1 mouse cellular context compared by ENCODE assay signal in genomic region chr11:96859635-96860034, GRCm38 (mm10).
TF ChIP-seq lines count a peak whose summit lies in the region.

No protein-coding gene starts in this region.

TF ChIP-seq in CH12.LX, 34 proteins besides CTCF, POLR2A, EP300 and RAD21 (continued from another document):
- 0 out of 2 replicates have a peak, but pooled peaks have one; percentile 2 for TF ChIP-seq ELF1 (IDR thresholded peaks at IDR 0.05; ENCODE audit: low read depth, low read length)
- TF ChIP-seq KAT2A (IDR thresholded peaks at IDR 0.05; ENCODE audit: insufficient replicate concordance, low read length): no peak
- no peak for TF ChIP-seq E2F4 (IDR thresholded peaks at IDR 0.05; ENCODE audit: insufficient replicate concordance, low read depth, low read length)
- no peak for TF ChIP-seq BHLHE40 (IDR thresholded peaks at IDR 0.05; ENCODE audit: low read depth, low read length)
- peak; percentile 98 for TF ChIP-seq IRF4 (IDR thresholded peaks at IDR 0.05; ENCODE audit: low read depth, low read length)
- no peak for TF ChIP-seq NELFE (IDR thresholded peaks at IDR 0.05; ENCODE audit: low read depth, low read length)
- TF ChIP-seq RCOR1 (conservative IDR thresholded peaks at IDR 0.05; ENCODE audit: low read depth, low read length): peak; percentile 90; the same call in 1 of the 2 replicates
- no peak for TF ChIP-seq UBTF (IDR thresholded peaks at IDR 0.05; ENCODE audit: low read depth, low read length)
- TF ChIP-seq CHD2 (IDR thresholded peaks at IDR 0.05; ENCODE audit: low read length): no peak
- TF ChIP-seq ZMIZ1 (IDR thresholded peaks at IDR 0.05; ENCODE audit: low read depth, low read length): no peak
- TF ChIP-seq JUND (conservative IDR thresholded peaks at IDR 0.05; ENCODE audit: low read depth, low read length): peak; percentile 98
- peak; percentile 63 for TF ChIP-seq MYC (IDR thresholded peaks at IDR 0.05; ENCODE audit: low read depth, low read length)
- TF ChIP-seq MAFK (IDR thresholded peaks at IDR 0.05; ENCODE audit: insufficient replicate concordance, low read length): 0 out of 2 replicates have a peak, but pooled peaks have one; percentile 69
- TF ChIP-seq JUN (IDR thresholded peaks at IDR 0.05; ENCODE audit: insufficient read depth, low read depth, low read length): peak; percentile 90
- peak; percentile 68 for TF ChIP-seq SIN3A (IDR thresholded peaks at IDR 0.05; ENCODE audit: low read length)
- TF ChIP-seq POLR2AphosphoS2 (IDR thresholded peaks at IDR 0.05; ENCODE audit: low read depth, low read length): no peak
- TF ChIP-seq MEF2A (IDR thresholded peaks at IDR 0.05; ENCODE audit: borderline replicate concordance, low read depth, low read length): 0 out of 2 replicates have a peak, but pooled peaks have one; percentile 55
- TF ChIP-seq MAZ (IDR thresholded peaks at IDR 0.05; ENCODE audit: low read depth, low read length): 0 out of 2 replicates have a peak, but pooled peaks have one; percentile 71
- TF ChIP-seq TCF12 (IDR thresholded peaks at IDR 0.05; ENCODE audit: low read depth, low read length): 0 out of 2 replicates have a peak, but pooled peaks have one; percentile 44
- TF ChIP-seq TBP (conservative IDR thresholded peaks at IDR 0.05; ENCODE audit: low read depth, low read length): 0 out of 2 replicates have a peak, but pooled peaks have one; percentile 7
- no peak for TF ChIP-seq ZC3H11A (IDR thresholded peaks at IDR 0.05; ENCODE audit: low read depth, low read length)
